Mouse (Mus musculus) CH12.LX (cell line): ENCODE data around the gene Dcaf12l1. TPM values are rescaled to one million over a fixed set of nuclear protein-coding genes. Genes with fewer than 3 reads are reported as not detected.
"Not testable (repeated sequence)": the region's sequence is repeated elsewhere in the genome, so short reads cannot be mapped to it uniquely, and the experiment has no call there.

ENCODE experiments used
- DNase-seq: peaks from one replicate; pipeline ENCODE4 v3.0.0-alpha.2; 2013; ENCODE audit errors: extremely low read depth
- H3K27ac ChIP-seq: 2 replicates; pipeline ENCODE4 v1.5.1; 2012; ENCODE audit warnings: low read depth, mild to moderate bottlenecking, control low read depth, moderate library complexity; ENCODE audit not compliant: insufficient read depth
- H3K27me3 ChIP-seq: replicated peaks from 2 replicates; pipeline ENCODE3; 2012; ENCODE audit warnings: inconsistent platforms
- H3K36me3 ChIP-seq, 2 experiments: replicated peaks in 1 of 2; 2 replicates each; pipeline versions ENCODE3 to v1.6.1; 2012; ENCODE audit warnings: inconsistent platforms in 1 of 2, low read length in 1 of 2, mild to moderate bottlenecking in 1 of 2, mixed read lengths in 1 of 2, moderate library complexity in 1 of 2; ENCODE audit not compliant: control insufficient read depth in 1 of 2, insufficient read depth in 1 of 2
- H3K4me1 ChIP-seq, 2 experiments: 2 replicates each; pipeline ENCODE4 v1.6.1; 2012; ENCODE audit warnings: inconsistent platforms in 1 of 2, moderate library complexity in 1 of 2; ENCODE audit not compliant: insufficient read depth in 2 of 2, control insufficient read depth in 1 of 2
- H3K4me2 ChIP-seq: 2 replicates; pipeline ENCODE4 v1.6.1; 2012; ENCODE audit warnings: low read depth, mild to moderate bottlenecking, control low read depth; ENCODE audit not compliant: poor library complexity, insufficient read depth, severe bottlenecking
- H3K4me3 ChIP-seq, 3 experiments: fragments of 150-350 bp in 1 of 3; sonication (generic) in 1 of 3; replicated peaks in 1 of 3; 2 replicates each; pipeline versions ENCODE3 to v1.5.1; 2011 to 2012; ENCODE audit warnings: low read depth in 2 of 3, low read length in 2 of 3, mild to moderate bottlenecking in 2 of 3, moderate library complexity in 2 of 3, control low read depth in 1 of 3, improper control_type of control experiment in 1 of 3, inconsistent platforms in 1 of 3, mixed read lengths in 1 of 3; ENCODE audit not compliant: poor library complexity in 1 of 3
- H3K79me2 ChIP-seq: replicated peaks from 2 replicates; pipeline ENCODE4 v1.6.1; 2012; ENCODE audit warnings: mild to moderate bottlenecking, moderate library complexity; ENCODE audit not compliant: control insufficient read depth, poor library complexity, insufficient read depth, severe bottlenecking; ENCODE audit errors: extremely low read depth
- H3K9ac ChIP-seq: 2 replicates; pipeline ENCODE4 v1.6.1; 2012; ENCODE audit warnings: low read depth, mild to moderate bottlenecking, control low read depth, moderate library complexity; ENCODE audit not compliant: insufficient read depth
- H3K9me3 ChIP-seq: replicated peaks from 2 replicates; pipeline ENCODE3; 2012; ENCODE audit warnings: low read length, inconsistent platforms, mixed read lengths
- CHD1 ChIP-seq: IDR thresholded peaks from 2 replicates; pipeline ENCODE4 v1.6.1; 2012; ENCODE audit warnings: low read depth, low read length, improper control_type of control experiment, inconsistent platforms
- CTCF ChIP-seq, 2 experiments: IDR thresholded peaks in 1 of 2; conservative IDR thresholded peaks in 1 of 2; 2 replicates each; pipeline ENCODE4 v1.5.1; 2011 to 2012; ENCODE audit warnings: low read depth in 2 of 2, low read length in 2 of 2, improper control_type of control experiment in 1 of 2, inconsistent platforms in 1 of 2, mild to moderate bottlenecking in 1 of 2, moderate library complexity in 1 of 2
- IRF4 ChIP-seq: IDR thresholded peaks from 2 replicates; pipeline ENCODE4 v1.6.1; 2014; ENCODE audit warnings: low read depth, mild to moderate bottlenecking, inconsistent platforms, low read length, improper control_type of control experiment
- JUND ChIP-seq: conservative IDR thresholded peaks from 2 replicates; pipeline ENCODE4 v1.6.1; 2011; ENCODE audit warnings: low read depth, low read length, improper control_type of control experiment
- MXI1 ChIP-seq: IDR thresholded peaks from 2 replicates; pipeline ENCODE4 v1.6.1; 2011; ENCODE audit warnings: mild to moderate bottlenecking, low read depth, low read length, improper control_type of control experiment
- ZC3H11A ChIP-seq: IDR thresholded peaks from 2 replicates; pipeline ENCODE4 v1.6.1; 2012; ENCODE audit warnings: low read depth, mild to moderate bottlenecking, inconsistent platforms, low read length, improper control_type of control experiment
- dilution Hi-C: fragments of 300-500 bp; cut with MboI; formaldehyde crosslinking; loops from 2 replicates; pipeline ENCODE4 v1.14.3; 2020; ENCODE audit warnings: low sequenced_read_pairs; ENCODE audit not compliant: extremely low pct_unique_long_range_greater_than_20kb, extremely low pct_ligation_motif_present
- in situ Hi-C: fragments of 300-500 bp; cut with MboI; formaldehyde crosslinking; loops from 3 replicates; pipeline ENCODE4 v1.14.3; 2019; ENCODE audit warnings: low sequenced_read_pairs, low pct_ligation_motif_present, low pct_unique_long_range_greater_than_20kb, mixed read lengths
- polyA plus RNA-seq: library from polyadenylated mRNA; unstranded; fragments of >175 nt; gene quantifications from 2 replicates; pipeline ENCODE4 v1.2.1, GENCODE M21; 2012; ENCODE audit warnings: low read depth; ENCODE audit not compliant: insufficient read length
- total RNA-seq, 2 experiments: library from RNA; depleted of rRNA; stranded (reverse); fragments of 300-350 nt in 1 of 2; fragments of >200 nt in 1 of 2; gene quantifications; 2 replicates each; pipeline ENCODE4 v1.2.3; 2012 to 2014

The Dcaf12l1 gene
- not detected in 2 replicates for total RNA-seq (2012; rRNA removed)
- total RNA-seq (2014; rRNA removed) = not detected in 2 replicates
- polyA plus RNA-seq = not detected in 2 replicates

- dilution Hi-C loops (no loop called here), in situ Hi-C loops (no loop called here)
- Histone ChIP-seq H3K27ac (no peak within 1 kb of the TSS), H3K9ac (no peak within 1 kb of the TSS), H3K27me3 (no peaks in the 10 kb centered on the region), H3K4me3 (no peak within 1 kb of the TSS), H3K36me3 (no peaks in the 10 kb centered on the region), H3K4me1 (no peaks in the 10 kb centered on the region), H3K79me2 (no peaks in the 10 kb centered on the region), H3K9me3 (peaks cover 18% of the 10 kb centered on the region), H3K4me2 (no peak within 1 kb of the TSS)
- DNase-seq = no peak
- TF ChIP-seq JUND = no peak
These were observed at the start of gene Dcaf12l1 for GRCm38 (mm10) chrX:44789761-44790411. Dcaf12l1 (minus strand) TSS chrX:44790197.

- H3K9ac ChIP-seq, dilution Hi-C loops, in situ Hi-C loops: not testable (repeated sequence)
These were observed 19.4 kb upstream of the Dcaf12l1 start for GRCm38 (mm10) chrX:44809356-44809755.

GRCm38 (mm10) chrX:44789036-44789760, 799 bp downstream of the Dcaf12l1 start:
- Histone ChIP-seq H3K4me2 (no peak overlapping the region), H3K36me3 (no peaks in the 10 kb centered on the region), H3K9me3 (peaks cover 20% of the 10 kb centered on the region), H3K79me2 (no peaks in the 10 kb centered on the region), H3K27ac (no peak overlapping the region), H3K27me3 (no peaks in the 10 kb centered on the region), H3K9ac (no peak overlapping the region), H3K4me3 (no peak overlapping the region), H3K4me1 (no peaks in the 10 kb centered on the region)
- in situ Hi-C loops (no loop called here), dilution Hi-C loops (no loop called here)
- DNase-seq = no peak
- TF ChIP-seq CTCF (conservative IDR thresholded peaks at IDR 0.05 in 1 of 2, IDR thresholded peaks at IDR 0.05 in 1 of 2; ENCODE audit: low read depth in 2 of 2, low read length in 2 of 2) (no peak), MXI1 (no peak), IRF4 (no peak), CHD1 (no peak), ZC3H11A (no peak)

More at GRCm38 (mm10) chrX:44809356-44809755, 19.4 kb upstream of the Dcaf12l1 start:
- not testable (repeated sequence) for H3K4me3 ChIP-seq, H3K36me3 ChIP-seq, DNase-seq, H3K27me3 ChIP-seq, H3K4me2 ChIP-seq, H3K4me1 ChIP-seq, H3K79me2 ChIP-seq, H3K9me3 ChIP-seq, H3K27ac ChIP-seq
